Mouse (Mus musculus) lung, postnatal 10 days (tissue): ENCODE data around the gene Psmd3.
"Not testable (repeated sequence)": the region's sequence is repeated elsewhere in the genome, so short reads cannot be mapped to it uniquely, and the experiment has no call there.

ENCODE experiments used
- DNase-seq: peaks from one replicate; pipeline ENCODE4 v3.0.0; 2021

Psmd3 gene

GRCm38 (mm10) chr11:98681786-98682745, at the start of gene Psmd3:
Gene Psmd3, plus strand, starts transcription at chr11:98682554.
- DNase-seq: peak; percentile 98

DNA sequence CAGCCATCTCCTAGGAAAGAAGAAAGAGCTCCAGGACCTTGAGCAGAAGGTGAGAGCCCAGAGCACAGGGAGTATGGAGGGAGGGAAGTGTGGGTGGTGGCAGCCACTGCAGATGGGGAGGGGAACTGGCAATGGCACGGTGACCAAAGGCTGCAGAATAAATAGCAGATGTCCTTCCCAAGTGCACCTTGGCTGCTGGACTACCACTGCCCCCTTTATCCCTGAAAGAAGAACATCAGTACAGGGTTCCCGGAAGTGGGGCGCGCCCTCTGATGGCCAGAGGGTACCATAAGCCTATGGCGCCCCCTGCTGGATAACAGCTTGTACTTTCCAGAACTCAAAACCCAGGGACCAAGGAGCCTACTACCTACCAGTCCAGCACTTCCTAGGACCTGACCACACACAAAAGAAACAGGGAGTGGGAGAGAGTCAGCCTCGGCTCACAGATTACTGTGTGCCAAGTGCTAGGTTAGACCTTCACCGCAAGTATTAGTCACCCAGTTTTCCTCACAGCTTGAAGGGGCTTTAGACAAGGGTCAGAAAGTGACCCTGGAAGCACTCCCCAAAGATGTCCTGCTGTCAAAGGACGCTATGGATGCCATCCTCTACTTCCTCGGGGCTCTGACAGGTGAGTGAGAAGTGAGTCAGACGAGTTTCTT, 46.9 kb upstream of the Psmd3 start:
- peak; percentile 27 for DNase-seq

DNA sequence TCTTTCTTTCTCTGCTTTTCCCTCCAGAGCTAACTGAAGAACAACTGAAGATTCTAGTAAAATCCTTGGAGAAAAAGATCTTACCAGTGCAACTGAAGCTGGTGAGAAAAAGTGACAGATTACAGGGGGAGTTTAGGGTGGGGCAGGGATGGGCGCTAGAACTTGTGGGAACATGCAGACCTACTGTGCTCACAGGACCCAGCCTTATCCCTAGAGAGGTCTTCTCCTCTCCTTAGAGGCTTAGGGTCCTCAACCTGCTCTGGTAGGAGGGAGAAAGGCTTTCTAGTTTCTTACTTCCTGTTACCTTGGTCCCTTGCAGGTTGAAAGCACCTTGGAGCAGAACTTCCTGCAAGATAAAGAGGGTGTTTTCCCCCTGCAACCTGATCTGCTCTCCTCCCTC, 44.9 kb upstream of the Psmd3 start:
- no peak for DNase-seq

GRCm38 (mm10) chr11:98640091-98640490, 42.3 kb upstream of the Psmd3 start:
- DNase-seq: no peak

DNA sequence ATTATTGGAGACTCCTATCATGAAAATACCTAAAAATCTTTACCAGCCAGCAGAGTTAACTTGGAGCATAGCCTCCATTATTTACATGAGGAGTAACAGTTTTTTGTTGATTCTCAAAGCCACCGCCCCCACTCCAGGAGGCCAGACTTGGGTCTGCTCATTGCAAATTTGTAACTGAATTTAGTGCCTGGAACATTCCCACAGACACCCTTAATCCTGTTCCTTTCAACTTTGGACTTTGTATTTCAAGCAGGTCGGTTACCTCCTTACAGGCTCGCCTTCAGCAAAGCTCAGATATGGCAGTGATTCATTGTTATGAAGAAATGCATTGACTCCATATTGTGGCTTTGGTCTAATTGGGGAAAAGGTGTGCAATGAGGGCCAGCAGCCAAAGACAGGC, 37.6 kb upstream of the Psmd3 start:
- DNase-seq: no peak

DNA sequence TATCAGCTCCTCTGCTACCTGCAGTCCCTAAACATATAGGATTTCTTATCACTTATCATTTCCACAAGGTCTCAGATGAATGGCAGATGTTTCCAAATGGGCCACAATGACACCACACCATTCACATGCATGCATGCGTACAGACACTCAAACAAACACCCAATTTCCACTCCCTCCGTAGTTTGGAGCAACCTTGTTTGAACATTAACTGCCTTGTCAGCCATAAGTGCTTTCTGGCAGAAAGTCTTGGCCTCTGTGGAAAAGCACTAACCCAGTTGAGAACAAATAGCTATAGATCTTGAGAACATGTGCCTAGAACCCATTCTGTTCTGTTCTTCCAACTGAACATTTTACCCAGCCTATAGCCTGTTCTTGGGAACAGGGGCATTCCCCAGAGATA, 36.4 kb upstream of the Psmd3 start:
- no peak for DNase-seq

GRCm38 (mm10) chr11:98646459-98646858, 35.9 kb upstream of the Psmd3 start, which contains the start of gene Gsdma2:
Gene Gsdma2, plus strand, starts transcription at chr11:98646759.
- no peak for DNase-seq

GRCm38 (mm10) chr11:98655076-98655475, 27.3 kb upstream of the Psmd3 start:
- DNase-seq: peak; percentile 59

DNA sequence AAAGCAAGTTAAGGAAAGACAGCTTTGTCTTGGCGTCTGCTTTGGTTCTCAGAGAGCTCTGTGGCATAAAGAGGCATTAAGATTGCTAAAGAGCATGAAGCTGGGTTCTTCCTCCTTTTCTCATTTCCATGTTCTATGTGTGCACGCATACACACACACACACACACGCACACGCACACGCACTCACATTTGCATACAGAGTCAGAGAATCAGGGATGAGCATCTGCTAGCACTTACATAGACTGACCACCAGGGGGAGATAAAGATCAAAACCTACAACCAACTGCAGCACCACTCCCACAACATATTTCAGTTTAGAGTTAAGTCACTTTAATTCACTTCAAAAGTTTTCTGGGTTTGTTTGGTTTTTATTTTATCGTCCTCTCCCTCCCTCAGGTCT, 21.8 kb upstream of the Psmd3 start:
- DNase-seq: peak; percentile 72

DNA sequence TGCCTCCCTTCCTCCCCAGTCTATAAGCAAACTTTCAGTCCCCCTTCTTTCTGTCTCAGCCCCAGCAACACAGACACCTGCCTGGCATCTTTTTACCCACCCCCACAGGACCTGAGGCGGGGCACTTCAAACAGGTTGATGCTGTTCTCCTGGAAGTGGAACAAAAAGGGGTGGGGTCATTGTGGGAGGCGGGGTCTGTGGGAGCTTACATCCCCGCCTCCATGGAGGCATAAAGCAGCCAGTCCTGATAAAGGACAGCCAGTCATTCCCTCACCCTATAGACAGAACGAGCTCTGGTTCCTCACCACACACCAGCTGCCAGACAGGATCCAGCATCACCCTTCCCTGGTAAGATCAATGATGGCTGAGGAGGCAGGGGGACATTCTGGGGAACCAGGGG, 18.3 kb upstream of the Psmd3 start, which contains the start of gene Gsdma:
Gene Gsdma (plus strand): TSS at position 261 of the 400 bp plus-strand sequence.
- DNase-seq: no peak

GRCm38 (mm10) chr11:98668984-98669383, 13.4 kb upstream of the Psmd3 start:
- DNase-seq: no peak

GRCm38 (mm10) chr11:98671284-98671815, 11.0 kb upstream of the Psmd3 start:
- no peak for DNase-seq

- no peak for DNase-seq
Observed at GRCm38 (mm10) chr11:98671857-98672256, 10.5 kb upstream of the Psmd3 start.

- no peak for DNase-seq
Observed at GRCm38 (mm10) chr11:98672482-98672881, 9.9 kb upstream of the Psmd3 start.

GRCm38 (mm10) chr11:98673136-98673535, 9.2 kb upstream of the Psmd3 start:
- peak; percentile 72 for DNase-seq

- DNase-seq: no peak
Observed at GRCm38 (mm10) chr11:98675829-98676363, 6.5 kb upstream of the Psmd3 start.

DNA sequence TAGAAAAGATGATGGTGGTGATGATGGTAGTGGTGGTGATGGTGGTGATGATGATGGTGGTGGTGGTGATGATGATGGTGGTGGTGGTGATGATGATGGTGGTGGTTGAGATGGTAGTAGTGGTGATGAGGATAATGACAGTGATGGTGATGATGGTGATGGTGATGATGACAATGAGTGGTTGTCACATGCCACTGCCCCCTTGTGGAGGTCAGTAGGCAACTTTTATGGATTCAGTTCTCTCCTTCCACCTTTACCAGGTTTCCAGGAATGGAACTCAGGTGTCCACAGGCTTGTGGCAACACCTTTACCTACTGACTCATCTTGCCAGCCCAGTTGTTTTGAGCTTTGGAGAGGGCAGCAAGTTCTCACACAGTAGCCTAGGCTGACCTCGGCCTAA, 2.3 kb upstream of the Psmd3 start:
- DNase-seq: no peak

DNA sequence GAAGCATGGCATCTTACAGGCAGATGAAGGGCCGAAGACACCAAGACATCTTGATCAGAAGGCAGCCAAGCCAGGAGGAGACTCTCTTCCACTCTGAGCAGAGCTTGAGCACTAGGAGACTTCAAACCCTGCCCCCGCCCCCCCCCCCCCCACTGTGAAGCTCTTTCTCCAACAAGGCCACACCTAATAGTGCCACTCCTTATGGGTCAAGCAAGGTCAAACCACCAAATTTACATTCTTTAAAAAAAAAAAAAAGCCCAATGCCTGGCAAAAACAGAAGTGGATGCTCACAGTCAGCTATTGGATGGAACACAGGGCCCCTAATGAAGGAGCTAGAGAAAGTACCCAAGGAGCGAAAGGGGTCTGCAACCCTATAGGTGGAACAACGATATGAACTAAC, 1.8 kb upstream of the Psmd3 start:
- DNase-seq: not testable (repeated sequence)

DNA sequence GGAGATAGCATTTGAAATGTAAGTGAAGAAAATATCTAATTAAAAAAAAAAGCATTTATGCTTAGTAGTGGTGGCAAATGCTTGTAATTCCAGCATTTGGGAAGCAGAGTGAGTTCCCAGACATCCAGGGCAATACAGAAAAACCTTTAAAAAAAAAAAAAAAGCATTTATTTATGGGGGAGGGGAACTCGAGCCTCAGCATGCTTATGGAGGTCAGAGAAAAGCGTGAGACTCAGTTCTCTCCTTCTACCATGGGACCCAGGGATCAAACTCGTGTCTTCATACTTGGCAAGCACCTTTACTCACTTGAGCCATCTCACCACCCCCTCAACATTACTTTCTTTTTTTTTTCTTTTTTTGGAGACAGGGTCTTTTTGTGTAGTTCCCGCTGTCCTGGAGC, 1.2 kb upstream of the Psmd3 start:
- no peak for DNase-seq

DNA sequence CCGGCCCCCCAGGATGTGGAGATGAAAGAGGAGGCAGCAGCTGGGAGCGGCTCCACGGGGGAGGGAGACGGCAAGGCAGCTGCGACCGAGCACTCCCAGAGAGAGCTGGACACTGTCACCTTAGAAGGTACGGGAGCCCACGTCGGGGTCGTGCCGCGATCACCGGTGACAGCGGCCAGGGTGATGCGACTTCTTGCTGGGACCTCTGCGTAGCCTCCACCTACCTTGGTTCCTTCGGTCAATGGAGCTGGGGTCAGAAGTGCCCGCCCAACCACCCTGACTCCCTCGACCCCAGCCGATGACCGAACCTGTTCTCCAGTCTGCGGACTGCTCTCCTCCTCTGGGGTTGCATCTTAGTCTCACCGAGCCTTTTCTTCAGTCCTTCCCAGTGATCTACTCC, 457 bp downstream of the Psmd3 start:
- peak; percentile 30 for DNase-seq

DNA sequence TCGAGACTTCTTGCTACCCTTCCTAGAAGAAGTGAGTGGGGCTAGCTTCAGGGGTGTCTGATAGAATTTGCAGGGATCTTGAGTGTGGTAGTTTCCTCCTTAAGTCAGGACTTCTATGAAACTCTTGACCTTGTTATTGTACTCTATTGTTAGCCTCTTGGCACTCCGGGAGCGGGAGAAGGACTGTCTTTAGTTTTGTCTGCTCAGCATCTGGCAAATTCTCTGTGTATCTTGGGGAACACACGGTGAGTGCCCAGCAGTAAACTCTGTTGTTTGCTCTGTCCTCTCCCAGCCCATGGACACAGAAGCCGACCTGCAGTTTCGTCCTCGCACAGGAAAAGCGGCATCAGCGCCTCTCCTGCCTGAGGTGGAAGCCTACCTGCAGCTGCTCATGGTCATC, 3.3 kb downstream of the Psmd3 start:
- DNase-seq: no peak

GRCm38 (mm10) chr11:98686976-98687375, 4.6 kb downstream of the Psmd3 start:
- no peak for DNase-seq

- no peak for DNase-seq
Observed at GRCm38 (mm10) chr11:98688009-98688408, 5.7 kb downstream of the Psmd3 start.
